Mouse (Mus musculus) urinary bladder, postnatal 4 days (tissue): ENCODE results near the gene Vmn1r85.

Source experiments
- DNase-seq, 2 experiments: peaks; one replicate each; pipeline ENCODE4 v3.0.0; 2021 to 2022; ENCODE audit warnings: low spot score in 2 of 2

The Vmn1r85 gene

GRCm38 (mm10) chr7:13037901-13038555, 56.9 kb downstream of the Vmn1r85 start, which contains the start of gene Ube2m:
Ube2m (minus strand) TSS chr7:13038275.
- DNase-seq, result peak; percentile 98 to 99

- DNase-seq, result peak in 1 of 2 experiments; percentile 66
Measured at GRCm38 (mm10) chr7:13037366-13037765, 57.6 kb downstream of the Vmn1r85 start.

- DNase-seq, result no peak
Measured at GRCm38 (mm10) chr7:13036806-13037205, 58.2 kb downstream of the Vmn1r85 start.

- no peak for DNase-seq
Measured at GRCm38 (mm10) chr7:13035211-13035855, 59.6 kb downstream of the Vmn1r85 start.

- DNase-seq, result peak; percentile 94 to 97
Measured at GRCm38 (mm10) chr7:13034148-13034977, 60.6 kb downstream of the Vmn1r85 start, which contains the start of gene Chmp2a. Chmp2a (minus strand) TSS chr7:13034807.

- DNase-seq, result no peak
Measured at GRCm38 (mm10) chr7:13033451-13034147, 61.4 kb downstream of the Vmn1r85 start.
